Mouse (Mus musculus) midbrain, embryonic 12.5 days (tissue): Measurements from ENCODE around the gene Zfand3. TPM values are rescaled to one million over a fixed set of nuclear protein-coding genes. Genes with fewer than 3 reads are reported as not detected.
A peak's percentile ranks its signal among the peaks of the same experiment; 100 is the strongest.

Source experiments
- ATAC-seq: fragments of 200-750 bp; cut with Nextera tagmentation; 2 replicates; pipeline ENCODE4 v1.8.0; 2017; ENCODE audit warnings: low read depth, moderate TSS enrichment, moderate library complexity; ENCODE audit not compliant: low FRiP score
- H3K27ac ChIP-seq: fragments of 300-500 bp; sonication (generic); replicated peaks from 2 replicates; pipeline ENCODE4 v1.5.1; 2016; ENCODE audit warnings: mild to moderate bottlenecking
- H3K27me3 ChIP-seq: fragments of 300-500 bp; sonication (generic); 2 replicates; pipeline ENCODE4 v1.6.1; 2016; ENCODE audit warnings: mild to moderate bottlenecking
- H3K36me3 ChIP-seq: fragments of 300-500 bp; sonication (generic); 2 replicates; pipeline ENCODE4 v1.6.1; 2016
- H3K4me1 ChIP-seq: fragments of 300-500 bp; sonication (generic); 2 replicates; pipeline ENCODE4 v1.6.1; 2016
- H3K4me2 ChIP-seq: fragments of 300-500 bp; sonication (generic); replicated peaks from 2 replicates; pipeline ENCODE4 v1.6.1; 2016; ENCODE audit warnings: mild to moderate bottlenecking, moderate library complexity
- H3K4me3 ChIP-seq: fragments of 300-500 bp; sonication (generic); 2 replicates; pipeline ENCODE4 v1.5.1; 2016; ENCODE audit warnings: mild to moderate bottlenecking
- H3K9ac ChIP-seq: fragments of 300-500 bp; sonication (generic); replicated peaks from 2 replicates; pipeline ENCODE4 v1.6.1; 2016; ENCODE audit warnings: mild to moderate bottlenecking, moderate library complexity
- H3K9me3 ChIP-seq: fragments of 300-500 bp; sonication (generic); 2 replicates; pipeline ENCODE4 v1.6.1; 2016; ENCODE audit warnings: mild to moderate bottlenecking
- WGBS: fragments of 180-500 bp; shearing (Covaris S2); methylation state at CpG from one replicate; pipeline ENCODE4 v1.1.7; 2016; 5-methylcytosine and 5-hydroxymethylcytosine counted together
- polyA plus RNA-seq: library from polyadenylated mRNA; unstranded; fragments of >200 nt; fragmentation: Nextera tagmentation; extraction: Ambion mirVana; gene quantifications from 2 replicates; pipeline ENCODE4 v1.2.1, GENCODE M21; 2016

Gene Zfand3
- polyA plus RNA-seq, 1 experiment from 2014 or later: 91.5 TPM

DNA sequence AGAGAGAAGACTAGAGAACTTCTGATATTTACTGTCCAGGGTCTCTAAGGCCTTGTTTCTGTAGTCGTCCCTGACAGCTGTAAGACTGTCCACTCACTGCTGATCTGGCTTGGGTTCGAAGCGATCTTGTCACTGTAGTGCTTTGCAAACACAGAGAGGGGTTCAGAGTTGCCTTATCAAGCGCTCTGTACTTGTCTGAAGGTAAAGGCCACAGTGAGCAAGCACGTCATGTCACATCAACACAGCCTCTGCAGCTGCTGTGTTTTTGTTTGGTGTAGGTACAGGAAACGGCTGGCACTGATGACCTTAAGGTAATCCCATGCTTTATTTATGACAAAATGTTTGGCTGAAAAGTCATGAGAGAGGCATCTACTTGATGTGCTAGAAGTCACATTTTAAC, 139.6 kb downstream of the Zfand3 start:
- H3K9me3 ChIP-seq: no peaks in the 10 kb centered on the region
- H3K27ac ChIP-seq: 0 out of 2 replicates have a peak overlapping the region, but pooled peaks have one; percentile 42
- H3K9ac ChIP-seq: no peak overlapping the region
- no peak overlapping the region for H3K4me3 ChIP-seq
- 85% methylated on average over 6 of the region's 6 CpGs for WGBS
- no peak for ATAC-seq
- no peaks in the 10 kb centered on the region for H3K36me3 ChIP-seq
- peaks cover 44% of the 10 kb centered on the region for H3K4me1 ChIP-seq
- H3K4me2 ChIP-seq: no peak overlapping the region
- H3K27me3 ChIP-seq: no peaks in the 10 kb centered on the region

DNA sequence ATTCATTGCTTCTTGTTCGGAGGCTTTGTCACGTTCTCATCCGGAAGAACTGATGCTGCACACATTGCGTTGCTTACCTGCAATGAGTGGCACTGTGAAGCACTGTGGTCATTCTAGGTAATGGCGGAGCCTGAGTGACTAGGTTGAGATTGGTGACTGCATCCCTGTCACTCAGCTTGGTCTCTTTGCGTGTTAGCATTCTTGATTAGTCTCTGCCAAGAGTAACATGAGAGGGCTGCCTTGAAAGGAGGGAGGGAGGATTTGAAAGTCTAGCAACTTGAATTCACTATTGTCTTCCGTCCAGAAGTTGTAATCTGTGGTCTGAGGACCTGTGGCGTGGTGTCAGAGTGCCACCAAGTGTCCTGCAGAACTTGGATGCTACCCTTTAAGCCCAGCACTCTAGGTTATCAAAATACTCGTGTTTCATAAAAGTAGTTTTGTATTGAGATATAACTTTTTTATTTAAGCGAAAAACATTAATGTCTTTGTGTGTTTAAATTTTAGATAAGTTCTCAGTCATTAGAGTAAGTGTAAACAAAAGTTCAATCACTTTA, 141.1 kb downstream of the Zfand3 start:
- H3K27me3 ChIP-seq: no peaks in the 10 kb centered on the region
- no peak overlapping the region for H3K4me2 ChIP-seq
- peaks cover 56% of the 10 kb centered on the region for H3K4me1 ChIP-seq
- H3K4me3 ChIP-seq: no peak overlapping the region
- no peaks in the 10 kb centered on the region for H3K9me3 ChIP-seq
- no peak overlapping the region for H3K27ac ChIP-seq
- no peaks in the 10 kb centered on the region for H3K36me3 ChIP-seq
- no peak overlapping the region for H3K9ac ChIP-seq
- ATAC-seq: no peak
- 76% methylated on average over 10 of the region's 10 CpGs for WGBS

DNA sequence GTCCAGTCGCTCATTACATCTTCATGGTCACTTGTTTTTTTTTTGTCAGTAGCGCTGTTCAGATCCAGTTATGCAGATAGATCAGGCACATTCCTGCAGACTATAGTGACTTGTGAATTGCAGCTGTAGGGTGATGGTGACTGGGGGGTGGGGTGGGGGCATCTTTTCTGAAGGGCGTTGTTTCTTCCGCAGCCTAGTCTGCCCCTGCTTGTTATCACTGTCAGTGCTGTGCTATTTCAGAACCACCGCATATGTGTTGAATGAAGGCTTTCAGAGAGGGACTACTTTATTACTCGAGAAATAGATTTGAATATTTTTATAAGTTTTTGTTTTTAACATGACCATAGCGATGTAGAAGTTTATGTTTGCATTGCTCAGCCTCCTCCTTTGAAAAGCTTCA, 142.0 kb downstream of the Zfand3 start:
- Histone ChIP-seq H3K4me3 (no peak overlapping the region), H3K27me3 (no peaks in the 10 kb centered on the region), H3K4me1 (peaks cover 61% of the 10 kb centered on the region), H3K9ac (no peak overlapping the region), H3K27ac (0 out of 2 replicates have a peak overlapping the region, but pooled peaks have one; percentile 15), H3K9me3 (no peaks in the 10 kb centered on the region), H3K36me3 (no peaks in the 10 kb centered on the region), H3K4me2 (no peak overlapping the region)
- no peak for ATAC-seq
- 94% methylated on average over 7 of the region's 7 CpGs for WGBS

DNA sequence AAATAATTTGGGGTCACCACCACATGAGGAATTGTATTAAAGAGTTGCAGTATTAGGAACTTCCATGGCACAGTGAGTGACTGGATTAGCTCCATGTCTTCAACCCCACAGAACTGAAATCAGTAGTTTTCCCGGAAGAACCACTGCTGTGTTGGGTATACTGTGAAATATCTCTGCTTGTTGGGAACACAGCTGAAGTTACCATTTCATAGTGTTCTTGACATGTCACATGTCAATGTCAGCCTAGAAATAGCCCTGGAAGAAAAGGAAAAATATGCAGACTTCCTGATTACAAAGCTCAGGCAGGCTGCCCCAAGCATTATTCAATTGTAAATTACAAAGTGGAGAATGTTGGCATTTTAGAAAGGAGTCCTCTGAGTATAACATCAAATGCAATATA, 143.4 kb downstream of the Zfand3 start:
- no peaks in the 10 kb centered on the region for H3K27me3 ChIP-seq
- no peak overlapping the region; the same call in 1 of the 2 replicates for H3K27ac ChIP-seq
- WGBS: 78% methylated on average over 1 of the region's 1 CpGs
- no peak overlapping the region for H3K9ac ChIP-seq
- peaks cover 65% of the 10 kb centered on the region for H3K4me1 ChIP-seq
- no peaks in the 10 kb centered on the region for H3K9me3 ChIP-seq
- no peak overlapping the region for H3K4me3 ChIP-seq
- ATAC-seq: no peak
- H3K4me2 ChIP-seq: no peak overlapping the region
- H3K36me3 ChIP-seq: no peaks in the 10 kb centered on the region

DNA sequence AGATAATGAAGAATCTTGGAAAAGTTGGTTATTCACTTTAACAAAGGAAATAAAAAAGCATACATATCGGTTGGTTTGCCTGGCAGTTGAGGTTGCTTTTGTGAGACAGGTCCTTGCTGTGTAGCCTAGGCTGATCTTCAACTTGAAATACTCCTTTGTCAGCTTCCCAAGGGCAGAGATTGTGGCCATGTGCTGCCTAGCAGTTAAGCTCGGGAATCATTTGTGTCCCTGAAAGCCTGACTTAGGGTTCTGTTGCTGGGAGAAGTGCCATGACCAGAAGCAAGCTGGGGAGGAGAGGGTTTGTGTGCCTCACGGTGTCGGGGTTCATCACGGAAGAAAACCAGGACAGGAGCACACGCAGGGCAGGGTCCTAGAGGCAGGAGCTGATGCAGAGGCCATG, 143.8 kb downstream of the Zfand3 start:
- no peaks in the 10 kb centered on the region for H3K36me3 ChIP-seq
- peak overlapping the region; percentile 63 for H3K27ac ChIP-seq
- H3K4me2 ChIP-seq: no peak overlapping the region
- no peak overlapping the region for H3K4me3 ChIP-seq
- no peaks in the 10 kb centered on the region for H3K9me3 ChIP-seq
- H3K9ac ChIP-seq: no peak overlapping the region
- 68% methylated on average over 6 of the region's 6 CpGs for WGBS
- peaks cover 61% of the 10 kb centered on the region for H3K4me1 ChIP-seq
- no peaks in the 10 kb centered on the region for H3K27me3 ChIP-seq
- no peak for ATAC-seq

DNA sequence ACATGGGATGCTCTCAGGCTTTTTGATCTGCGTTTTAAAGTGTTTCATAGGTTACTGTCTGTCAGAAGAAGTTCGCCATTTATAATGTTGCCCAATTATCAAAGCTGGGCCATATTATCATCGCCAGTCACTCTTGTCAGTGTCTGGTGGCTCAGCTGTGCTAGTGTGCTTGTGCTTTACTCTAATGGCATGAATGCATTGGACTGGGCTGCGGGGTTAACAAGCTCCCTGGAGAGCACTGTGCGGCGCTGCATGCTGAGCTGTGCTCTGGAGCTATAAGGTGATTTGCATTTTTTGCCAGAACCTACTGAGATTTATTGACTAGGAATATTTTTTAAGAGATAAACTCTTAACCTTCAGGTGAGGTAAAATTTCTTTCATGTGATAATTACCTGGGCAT, 145.4 kb downstream of the Zfand3 start:
- Histone ChIP-seq H3K9ac (no peak overlapping the region), H3K4me3 (no peak overlapping the region), H3K4me1 (peaks cover 59% of the 10 kb centered on the region), H3K36me3 (no peaks in the 10 kb centered on the region), H3K27me3 (no peaks in the 10 kb centered on the region), H3K27ac (peak overlapping the region; percentile 69), H3K4me2 (no peak overlapping the region), H3K9me3 (no peaks in the 10 kb centered on the region)
- peak; percentile 75 for ATAC-seq
- 63% methylated on average over 6 of the region's 6 CpGs for WGBS

DNA sequence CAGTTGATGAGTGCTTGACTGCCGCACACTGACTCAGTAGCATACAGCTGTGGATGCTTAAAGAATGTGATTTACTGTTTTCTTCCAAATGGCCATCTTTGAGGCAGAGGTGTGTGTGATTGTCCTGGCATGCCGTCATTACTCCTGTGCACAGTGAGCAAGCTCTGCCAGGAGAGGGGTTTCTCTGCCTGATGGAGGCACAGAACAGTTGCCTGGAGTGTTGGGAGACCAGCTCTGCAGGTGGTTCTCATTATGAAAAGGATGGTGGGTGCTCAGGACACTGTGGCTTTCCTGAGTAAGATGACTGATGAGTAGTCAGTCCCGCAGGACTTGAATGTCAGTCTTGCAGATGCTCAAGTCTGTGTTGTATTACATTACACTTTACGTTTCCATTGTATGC, 149.6 kb downstream of the Zfand3 start:
- H3K4me1 ChIP-seq: peaks cover 55% of the 10 kb centered on the region
- no peak overlapping the region for H3K4me3 ChIP-seq
- WGBS: 89% methylated on average over 4 of the region's 4 CpGs
- H3K9me3 ChIP-seq: no peaks in the 10 kb centered on the region
- H3K9ac ChIP-seq: no peak overlapping the region
- no peak overlapping the region for H3K4me2 ChIP-seq
- H3K36me3 ChIP-seq: no peaks in the 10 kb centered on the region
- no peak overlapping the region for H3K27ac ChIP-seq
- no peaks in the 10 kb centered on the region for H3K27me3 ChIP-seq
- no peak for ATAC-seq

DNA sequence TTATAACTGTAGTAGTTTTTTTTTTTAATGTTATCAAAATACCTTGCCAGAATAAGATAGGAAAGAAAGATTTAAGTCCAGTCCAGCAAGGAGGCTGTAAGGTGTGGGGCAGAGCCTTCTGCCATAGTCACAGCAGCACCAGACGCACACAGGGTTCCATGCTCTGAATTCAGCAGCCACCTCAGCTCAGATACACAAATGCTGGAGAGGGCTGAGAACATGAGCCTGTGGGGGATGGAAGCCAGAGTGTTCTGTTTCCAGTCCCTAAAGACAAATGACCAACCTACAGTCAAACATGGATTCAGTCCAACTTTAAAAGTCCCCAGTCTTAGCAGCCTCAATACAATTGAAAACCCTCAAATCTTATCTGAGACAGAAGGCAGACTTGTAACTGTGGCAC, 150.3 kb downstream of the Zfand3 start:
- H3K4me2 ChIP-seq: no peak overlapping the region
- no peaks in the 10 kb centered on the region for H3K36me3 ChIP-seq
- no peak overlapping the region for H3K4me3 ChIP-seq
- peaks cover 50% of the 10 kb centered on the region for H3K4me1 ChIP-seq
- no peak overlapping the region for H3K9ac ChIP-seq
- ATAC-seq: no peak
- no peaks in the 10 kb centered on the region for H3K9me3 ChIP-seq
- no peak overlapping the region for H3K27ac ChIP-seq
- H3K27me3 ChIP-seq: no peaks in the 10 kb centered on the region
- 73% methylated on average over 1 of the region's 1 CpGs for WGBS

DNA sequence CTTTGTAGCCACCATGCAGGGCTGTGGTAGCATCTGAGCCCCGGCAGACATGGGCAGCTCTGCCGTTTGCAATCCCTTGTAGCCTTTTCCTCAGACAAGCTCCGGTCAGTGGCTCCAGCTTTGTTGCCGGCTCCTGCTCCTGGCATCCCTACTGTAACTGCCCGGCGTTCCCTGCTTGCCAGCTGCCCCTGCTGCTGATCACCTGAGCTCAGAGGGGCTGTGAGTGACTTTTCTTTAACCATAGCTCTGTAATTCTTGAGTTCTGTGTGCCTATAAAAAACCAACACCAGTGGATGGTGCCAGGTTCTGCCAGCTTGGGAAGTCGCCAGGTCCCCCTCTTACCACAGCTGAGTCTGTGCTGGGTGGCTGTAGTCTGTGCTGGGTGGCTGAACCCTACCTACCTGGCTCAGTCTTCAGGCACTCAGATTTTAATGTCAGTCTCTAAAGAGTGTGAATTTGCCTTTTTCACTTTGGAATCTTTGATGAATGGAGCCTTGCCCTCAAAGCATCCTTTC, 150.9 kb downstream of the Zfand3 start:
- no peak overlapping the region for H3K4me2 ChIP-seq
- H3K27ac ChIP-seq: no peak overlapping the region
- H3K4me3 ChIP-seq: no peak overlapping the region
- no peak for ATAC-seq
- no peaks in the 10 kb centered on the region for H3K27me3 ChIP-seq
- no peaks in the 10 kb centered on the region for H3K9me3 ChIP-seq
- peaks cover 46% of the 10 kb centered on the region for H3K4me1 ChIP-seq
- H3K36me3 ChIP-seq: no peaks in the 10 kb centered on the region
- H3K9ac ChIP-seq: no peak overlapping the region
- WGBS: 78% methylated on average over 7 of the region's 7 CpGs

DNA sequence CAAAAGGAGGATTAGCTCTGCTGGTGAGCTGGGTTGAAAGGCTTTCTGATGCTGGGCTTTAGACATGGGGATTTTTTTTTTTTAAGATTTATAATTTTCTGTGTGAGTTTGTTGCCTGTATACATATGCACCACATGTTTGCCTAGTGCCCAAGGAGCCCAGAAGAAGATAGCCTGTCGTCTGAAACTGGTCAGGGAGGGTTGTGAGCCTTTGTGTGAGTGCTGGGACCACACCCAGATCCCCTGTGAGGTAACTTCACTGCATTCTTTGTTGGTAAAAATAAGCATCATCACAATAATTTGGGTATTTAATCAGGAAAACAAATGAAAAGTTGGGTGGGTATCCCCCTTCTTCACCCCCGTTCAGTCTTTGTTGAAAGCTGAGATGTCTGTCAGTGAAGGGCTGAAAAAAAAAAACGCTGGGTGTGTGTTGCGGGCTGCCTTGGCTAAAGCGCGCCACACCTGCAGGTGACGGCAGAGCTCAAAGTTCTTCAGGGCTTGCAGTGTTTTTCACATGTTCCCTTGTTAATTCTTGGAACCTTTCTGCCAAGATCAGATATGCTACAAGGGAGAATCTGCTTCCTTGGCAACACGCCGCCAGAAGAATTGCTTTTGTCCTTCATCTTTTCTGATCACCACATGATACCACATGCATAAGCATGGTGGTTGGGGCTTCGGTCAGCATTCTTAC, 154.0 kb downstream of the Zfand3 start:
- no peak overlapping the region for H3K9ac ChIP-seq
- H3K36me3 ChIP-seq: no peaks in the 10 kb centered on the region
- peaks cover 37% of the 10 kb centered on the region for H3K4me1 ChIP-seq
- no peak for ATAC-seq
- WGBS: 70% methylated on average over 10 of the region's 10 CpGs
- H3K27me3 ChIP-seq: no peaks in the 10 kb centered on the region
- H3K9me3 ChIP-seq: no peaks in the 10 kb centered on the region
- no peak overlapping the region for H3K4me2 ChIP-seq
- H3K27ac ChIP-seq: peak overlapping the region; percentile 25; the same call in 1 of the 2 replicates
- H3K4me3 ChIP-seq: no peak overlapping the region

DNA sequence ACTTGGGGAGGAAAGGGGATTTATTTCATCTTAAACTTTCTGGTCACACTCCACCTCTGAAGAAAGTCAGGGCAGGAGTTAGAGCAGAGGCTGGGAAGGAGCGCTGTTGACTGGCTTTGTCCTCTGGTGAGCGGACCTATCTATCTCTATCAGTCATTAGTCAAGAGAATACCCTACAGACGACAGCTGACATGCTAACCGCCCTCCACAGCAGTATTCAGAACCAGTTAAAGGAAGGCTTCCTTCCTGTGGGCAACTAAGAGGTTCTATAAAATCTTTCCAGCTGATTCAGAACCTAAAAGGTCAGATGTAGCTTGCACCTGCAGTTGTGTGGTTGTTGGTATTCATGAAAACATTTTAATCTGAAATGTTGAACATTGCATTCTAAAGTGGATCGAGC, 154.8 kb downstream of the Zfand3 start:
- H3K27ac ChIP-seq: no peak overlapping the region
- H3K36me3 ChIP-seq: no peaks in the 10 kb centered on the region
- ATAC-seq: no peak
- no peaks in the 10 kb centered on the region for H3K27me3 ChIP-seq
- H3K4me3 ChIP-seq: no peak overlapping the region
- H3K4me1 ChIP-seq: peaks cover 37% of the 10 kb centered on the region
- H3K9me3 ChIP-seq: no peaks in the 10 kb centered on the region
- H3K9ac ChIP-seq: no peak overlapping the region
- 79% methylated on average over 5 of the region's 5 CpGs for WGBS
- H3K4me2 ChIP-seq: no peak overlapping the region

DNA sequence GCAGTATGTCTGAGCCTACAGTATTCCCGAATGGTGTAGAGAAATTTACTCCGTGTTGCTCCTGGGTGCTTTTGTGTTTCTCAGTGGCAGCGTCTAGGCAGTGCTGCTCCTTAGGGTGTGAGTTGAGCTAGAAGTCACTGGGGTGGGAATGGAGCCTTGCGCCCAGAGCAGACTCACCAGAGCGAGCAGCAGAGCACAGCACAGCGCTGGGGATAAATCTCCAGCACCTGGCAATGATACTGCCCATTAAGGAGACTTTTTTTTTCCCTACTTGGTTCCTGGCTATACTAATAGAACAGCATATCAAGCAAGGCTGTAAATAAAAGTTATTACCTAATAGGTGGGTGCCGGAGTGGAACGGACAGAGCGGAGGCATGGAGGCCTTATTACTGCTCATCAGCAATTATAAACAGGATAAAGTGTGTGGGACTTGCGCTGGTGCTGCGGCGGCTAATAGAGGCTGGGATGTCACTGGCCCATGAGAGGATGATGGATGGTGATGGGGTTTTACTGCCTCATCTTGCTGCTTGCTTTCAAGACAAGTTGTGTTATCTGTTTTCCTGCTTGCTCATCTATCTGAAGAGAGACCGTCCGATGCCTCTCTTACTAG, 156.4 kb downstream of the Zfand3 start:
- H3K9ac ChIP-seq: no peak overlapping the region
- H3K27me3 ChIP-seq: no peaks in the 10 kb centered on the region
- no peak overlapping the region for H3K27ac ChIP-seq
- ATAC-seq: no peak
- WGBS: 86% methylated on average over 14 of the region's 14 CpGs
- no peaks in the 10 kb centered on the region for H3K36me3 ChIP-seq
- no peaks in the 10 kb centered on the region for H3K9me3 ChIP-seq
- no peak overlapping the region for H3K4me2 ChIP-seq
- no peak overlapping the region for H3K4me3 ChIP-seq
- peaks cover 29% of the 10 kb centered on the region for H3K4me1 ChIP-seq
